24 mouse cellular contexts compared by ENCODE assay signal in genomic region chr10:111943026-111943425, GRCm38 (mm10). TPM values are rescaled to one million over a fixed set of nuclear protein-coding genes. Genes with fewer than 3 reads are reported as not detected.
A peak's percentile ranks its signal among the peaks of the same experiment; 100 is the strongest.
DNase-seq lines count a peak whose midpoint lies in the region; ATAC-seq and TF ChIP-seq lines count a peak whose summit lies in the region.
"Had no signal": no experiment of that assay in that cellular context is flagged by ENCODE, and none has a peak within 500 bp of the region (broad histone marks: within the 10 kb centered on the region; RNA-seq: fewer than 3 reads in every experiment).

No protein-coding gene starts in this region.

- peak; percentile 71 for ATAC-seq in liver, postnatal 0 days
- no peak for ATAC-seq in liver, embryonic 12.5 days
- ATAC-seq: CD4-positive, CD25-positive, alpha-beta regulatory T cell, adult 4 months; forebrain, embryonic 14.5 days; forebrain, postnatal 0 days had no signal

- 68% methylated on average over 7 of the region's 7 CpGs for WGBS in liver, postnatal 0 days (ENCODE audit: insufficient replicate concordance)
- 70% methylated on average over 7 of the region's 7 CpGs for WGBS in liver, embryonic 12.5 days (ENCODE audit: insufficient replicate concordance)
- 60% methylated on average over 7 of the region's 7 CpGs for WGBS in lung, adult 2 months

- TF ChIP-seq CTCF in liver, postnatal 0 days (IDR thresholded peaks at IDR 0.05; ENCODE audit: low read depth) = no peak
- no peak for TF ChIP-seq CTCF in lung, adult 2 months (IDR thresholded peaks at IDR 0.05; ENCODE audit: insufficient read depth, low read length)

- H3K36me3 ChIP-seq in liver, postnatal 0 days (replicated peaks; ENCODE audit: insufficient read depth, low read length) = no peaks in the 10 kb centered on the region
- H3K36me3 ChIP-seq in liver, embryonic 12.5 days = no peaks in the 10 kb centered on the region
- H3K36me3 ChIP-seq: embryonic facial prominence, embryonic 12.5 days; embryonic facial prominence, embryonic 15.5 days; heart, embryonic 13.5 days had no signal

- no peak for TF ChIP-seq EP300 in liver, postnatal 0 days (IDR thresholded peaks at IDR 0.05; ENCODE audit: low read depth)

- no peak for DNase-seq in liver, postnatal 0 days
- peak; percentile 28 for DNase-seq in lung, postnatal 14 days
- no peak for DNase-seq in lung, adult 2 months
- peak; percentile 42 for DNase-seq in lung, postnatal 25 days (ENCODE audit: low spot score)
- DNase-seq in lung, postnatal 36 days = peak; percentile 61
- DNase-seq: adrenal gland, adult 2 months; adrenal gland, postnatal 14 days; cerebellum, adult 11 months; cerebellum, adult 2 months; cerebellum, adult 9-11 months; cerebellum, postnatal 25 days; forebrain, postnatal 0 days; gastrocnemius, adult 2 months; gastrocnemius, postnatal 14 days; heart, adult 18-20 months; heart, postnatal 14 days; heart, postnatal 4 days had no signal

- no peak overlapping the region for H3K9ac ChIP-seq in liver, postnatal 0 days (replicated peaks)
- no peak overlapping the region for H3K9ac ChIP-seq in liver, embryonic 12.5 days
- H3K9ac ChIP-seq: embryonic facial prominence, embryonic 12.5 days; embryonic facial prominence, embryonic 15.5 days; forebrain, postnatal 0 days; heart, embryonic 13.5 days; hindbrain, embryonic 14.5 days had no signal

- no peak overlapping the region for H3K4me2 ChIP-seq in liver, postnatal 0 days (ENCODE audit: low read depth, low read length)
- no peak overlapping the region for H3K4me2 ChIP-seq in liver, embryonic 12.5 days
- H3K4me2 ChIP-seq: embryonic facial prominence, embryonic 12.5 days; embryonic facial prominence, embryonic 15.5 days; heart, embryonic 13.5 days; hindbrain, embryonic 14.5 days had no signal

- H3K27ac ChIP-seq in liver, postnatal 0 days (ENCODE audit: low read depth) = no peak overlapping the region
- no peak overlapping the region for H3K27ac ChIP-seq in liver, embryonic 12.5 days
- H3K27ac ChIP-seq: embryonic facial prominence, embryonic 12.5 days; embryonic facial prominence, embryonic 15.5 days; gastrocnemius, adult 2 months; heart, embryonic 13.5 days; hindbrain, embryonic 14.5 days had no signal

- H3K27me3 ChIP-seq in liver, postnatal 0 days (ENCODE audit: insufficient read depth, low read length) = no peaks in the 10 kb centered on the region
- H3K27me3 ChIP-seq in liver, embryonic 12.5 days (replicated peaks) = no peaks in the 10 kb centered on the region
- H3K27me3 ChIP-seq: embryonic facial prominence, embryonic 12.5 days; embryonic facial prominence, embryonic 15.5 days; heart, embryonic 13.5 days had no signal

- TF ChIP-seq POLR2A in lung, adult 2 months (IDR thresholded peaks at IDR 0.05; ENCODE audit: borderline replicate concordance, extremely low read depth, low read depth, low read length) = no peak

- H3K4me3 ChIP-seq in liver, postnatal 0 days (ENCODE audit: low read depth, low read length) = no peak overlapping the region
- no peak overlapping the region for H3K4me3 ChIP-seq in liver, embryonic 12.5 days
- no peak overlapping the region for H3K4me3 ChIP-seq in lung, adult 2 months (replicated peaks; ENCODE audit: extremely low read depth, low read depth, low read length)
- H3K4me3 ChIP-seq: embryonic facial prominence, embryonic 12.5 days; embryonic facial prominence, embryonic 15.5 days; gastrocnemius, adult 2 months; heart, embryonic 13.5 days had no signal

- H3K9me3 ChIP-seq in liver, postnatal 0 days (ENCODE audit: low read length) = no peaks in the 10 kb centered on the region
- H3K9me3 ChIP-seq in liver, embryonic 12.5 days (replicated peaks) = no peaks in the 10 kb centered on the region
- H3K9me3 ChIP-seq: embryonic facial prominence, embryonic 12.5 days; embryonic facial prominence, embryonic 15.5 days; heart, embryonic 13.5 days had no signal

- no peaks in the 10 kb centered on the region for H3K4me1 ChIP-seq in liver, postnatal 0 days (ENCODE audit: insufficient read depth)
- H3K4me1 ChIP-seq in liver, embryonic 12.5 days = no peaks in the 10 kb centered on the region
- no peaks in the 10 kb centered on the region for H3K4me1 ChIP-seq in lung, adult 2 months (ENCODE audit: control insufficient read depth, insufficient read depth, low read length)
- H3K4me1 ChIP-seq: embryonic facial prominence, embryonic 12.5 days; embryonic facial prominence, embryonic 15.5 days had no signal

RNA-seq across cellular contexts. Expression of gene Krr1, which starts 29.4 kb away (rescaled TPM):
- polyA plus RNA-seq in liver, postnatal 0 days (2015; fragmentation: Nextera tagmentation; extraction: Ambion mirVana) = 11.2 and 11.6 TPM in 2 replicates
- 37.1 and 40.0 TPM in 2 replicates for polyA plus RNA-seq in liver, embryonic 12.5 days (2016; fragmentation: Nextera tagmentation; extraction: Ambion mirVana)
- 4.9 and 6.3 TPM in 2 replicates for polyA plus RNA-seq in lung, adult 2 months (2012; rRNA removed)

RNA-seq across cellular contexts. Expression of gene Glipr1, which starts 59.4 kb away (rescaled TPM):
- 9.2 and 9.9 TPM in 2 replicates for polyA plus RNA-seq in liver, postnatal 0 days (2015; fragmentation: Nextera tagmentation; extraction: Ambion mirVana)
- 6.3 and 6.9 TPM in 2 replicates for polyA plus RNA-seq in liver, embryonic 12.5 days (2016; fragmentation: Nextera tagmentation; extraction: Ambion mirVana)
- polyA plus RNA-seq in lung, adult 2 months (2012; rRNA removed) = 10.6 and 16.1 TPM in 2 replicates

Comparison
In these comparisons a context has a peak if more than half of its experiments do, and no peak if none do; other contexts are left out.
1. DNase-seq: peak in lung, postnatal 14 days (single experiment), lung, postnatal 25 days (single experiment) and lung, postnatal 36 days (single experiment); none in liver, postnatal 0 days (single experiment) and lung, adult 2 months (single experiment).